Mouse (Mus musculus) forebrain, postnatal 0 days (tissue): ENCODE data around the gene Wnk2. TPM values are rescaled to one million over a fixed set of nuclear protein-coding genes. Genes with fewer than 3 reads are reported as not detected.

Source experiments
- ATAC-seq: fragments of 200-750 bp; cut with Nextera tagmentation; 2 replicates; pipeline ENCODE4 v1.8.0; 2017; ENCODE audit warnings: mild to moderate bottlenecking, moderate library complexity
- DNase-seq: peaks from one replicate; pipeline ENCODE4 v3.0.0-alpha.2; 2015
- H3K27ac ChIP-seq: fragments of 300-500 bp; sonication (generic); 2 replicates; pipeline ENCODE4 v1.5.1; 2014; ENCODE audit warnings: low read depth, mild to moderate bottlenecking, antibody characterized with exemption, low read length, moderate library complexity, mixed read lengths
- H3K27me3 ChIP-seq: fragments of 300-500 bp; sonication (generic); 2 replicates; pipeline ENCODE4 v1.6.1; 2014; ENCODE audit warnings: mild to moderate bottlenecking, low read length, mixed read lengths; ENCODE audit not compliant: insufficient read depth
- H3K36me3 ChIP-seq: fragments of 300-500 bp; sonication (generic); 2 replicates; pipeline ENCODE4 v1.6.1; 2014; ENCODE audit warnings: mild to moderate bottlenecking, moderate library complexity; ENCODE audit not compliant: insufficient read depth
- H3K4me1 ChIP-seq: fragments of 300-500 bp; sonication (generic); 2 replicates; pipeline ENCODE4 v1.6.1; 2014; ENCODE audit warnings: antibody characterized with exemption; ENCODE audit not compliant: insufficient read depth
- H3K4me2 ChIP-seq: fragments of 300-500 bp; sonication (generic); 2 replicates; pipeline ENCODE4 v1.6.1; 2014; ENCODE audit warnings: low read depth, mild to moderate bottlenecking, moderate library complexity
- H3K4me3 ChIP-seq: fragments of 300-500 bp; sonication (generic); 2 replicates; pipeline ENCODE4 v1.5.1; 2014; ENCODE audit warnings: low read depth, low read length, mixed read lengths
- H3K9ac ChIP-seq: fragments of 300-500 bp; sonication (generic); 2 replicates; pipeline ENCODE4 v1.6.1; 2014; ENCODE audit warnings: mild to moderate bottlenecking
- H3K9me3 ChIP-seq: fragments of 300-500 bp; sonication (generic); 2 replicates; pipeline ENCODE4 v1.6.1; 2016; ENCODE audit warnings: low read length
- CTCF ChIP-seq: sonication (generic); IDR thresholded peaks from 2 replicates; pipeline ENCODE4 v1.5.1; 2016; ENCODE audit warnings: antibody characterized with exemption, control low read depth, low read depth
- WGBS: fragments of 180-500 bp; shearing (Covaris S2); extraction: QIAGEN DNeasy Blood & Tissue Kit; methylation state at CpG from one replicate; pipeline ENCODE4 v1.1.7; 2014; 5-methylcytosine and 5-hydroxymethylcytosine counted together
- polyA plus RNA-seq: library from polyadenylated mRNA; unstranded; fragments of >200 nt; fragmentation: Nextera tagmentation; extraction: Ambion mirVana; gene quantifications from 2 replicates; pipeline ENCODE4 v1.2.1, GENCODE M21; 2015
- total RNA-seq: library from RNA; depleted of rRNA; stranded (reverse); fragments of >200 nt; gene quantifications from 2 replicates; pipeline ENCODE4 v1.2.3, GENCODE M21; 2014

The Wnk2 gene
- total and polyA plus RNA-seq, 2 experiments from 2014 or later: 15.2 to 46.6 TPM

DNA sequence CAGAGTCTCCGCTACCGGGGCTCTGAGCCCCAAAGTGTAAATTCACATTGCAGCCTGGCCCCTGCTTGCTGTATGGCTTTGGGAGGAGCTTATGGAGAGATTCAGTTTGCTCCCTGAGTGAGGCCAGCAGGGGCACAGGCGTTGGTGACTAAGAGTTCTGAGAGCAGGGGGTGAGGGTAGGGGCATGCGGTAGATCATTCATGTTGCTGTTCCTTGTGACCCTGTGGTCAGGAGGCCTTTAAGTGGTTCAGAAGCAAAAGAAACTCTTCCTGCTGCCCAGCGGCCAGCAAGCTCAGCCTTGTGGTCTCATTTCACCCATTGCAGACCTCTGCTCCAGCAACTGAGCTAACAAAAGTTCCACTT is 43.8 kb upstream of the Wnk2 start:
- Histone ChIP-seq H3K36me3 (0 out of 2 replicates have a peak, but pooled peaks cover 6% of the 10 kb centered on the region), H3K4me2 (no peak overlapping the region), H3K4me1 (peaks cover 5% of the 10 kb centered on the region), H3K9ac (no peak overlapping the region), H3K27me3 (no peaks in the 10 kb centered on the region), H3K9me3 (no peaks in the 10 kb centered on the region), H3K27ac (no peak overlapping the region), H3K4me3 (no peak overlapping the region)
- no peak for ATAC-seq
- WGBS: 70% methylated on average over 5 of the region's 5 CpGs
- no peak for TF ChIP-seq CTCF
- DNase-seq: no peak

DNA sequence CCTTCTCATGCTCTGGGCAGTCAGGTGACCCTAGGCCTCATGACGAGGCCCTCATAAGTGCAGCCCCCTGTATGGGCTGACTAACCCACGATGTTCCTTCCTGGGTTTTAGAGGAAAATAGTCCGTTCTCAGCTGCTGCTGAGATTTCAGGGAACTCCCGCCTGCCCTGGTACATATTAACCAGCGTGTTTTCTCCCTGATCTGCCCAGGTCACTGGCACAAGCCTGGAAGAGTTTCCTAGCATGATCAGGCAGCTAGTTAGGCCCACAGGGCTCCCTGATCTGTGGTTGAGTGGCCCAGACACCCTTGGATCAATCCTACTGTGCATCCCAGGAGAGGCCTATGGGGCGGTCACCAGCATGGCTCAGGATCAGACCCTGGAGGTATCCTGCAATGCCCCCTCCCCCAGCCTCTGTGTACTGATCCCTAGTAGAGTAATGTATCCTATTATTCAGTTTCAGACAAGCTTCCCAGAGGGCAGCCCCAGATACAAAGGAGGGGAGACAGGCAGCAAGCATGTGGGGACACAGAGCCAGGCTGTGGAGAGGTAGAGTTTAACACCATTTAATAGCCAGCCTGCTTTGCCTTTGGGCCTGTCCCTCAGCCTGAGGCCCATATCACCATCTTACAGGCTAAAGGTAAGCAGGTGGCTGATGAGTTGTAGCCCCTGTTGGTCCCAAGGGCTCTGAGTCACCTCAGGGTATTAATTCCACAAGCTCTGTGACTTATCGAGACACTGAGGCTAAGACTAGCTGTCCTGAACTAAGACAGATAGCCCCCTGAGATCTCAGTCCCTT is 43.3 kb upstream of the Wnk2 start:
- no peak for TF ChIP-seq CTCF
- Histone ChIP-seq H3K4me3 (no peak overlapping the region), H3K27ac (no peak overlapping the region), H3K4me2 (no peak overlapping the region), H3K9ac (no peak overlapping the region), H3K36me3 (0 out of 2 replicates have a peak, but pooled peaks cover 5% of the 10 kb centered on the region), H3K27me3 (no peaks in the 10 kb centered on the region), H3K4me1 (peaks cover 6% of the 10 kb centered on the region), H3K9me3 (no peaks in the 10 kb centered on the region)
- WGBS: 81% methylated on average over 7 of the region's 7 CpGs
- ATAC-seq: no peak
- no peak for DNase-seq

DNA sequence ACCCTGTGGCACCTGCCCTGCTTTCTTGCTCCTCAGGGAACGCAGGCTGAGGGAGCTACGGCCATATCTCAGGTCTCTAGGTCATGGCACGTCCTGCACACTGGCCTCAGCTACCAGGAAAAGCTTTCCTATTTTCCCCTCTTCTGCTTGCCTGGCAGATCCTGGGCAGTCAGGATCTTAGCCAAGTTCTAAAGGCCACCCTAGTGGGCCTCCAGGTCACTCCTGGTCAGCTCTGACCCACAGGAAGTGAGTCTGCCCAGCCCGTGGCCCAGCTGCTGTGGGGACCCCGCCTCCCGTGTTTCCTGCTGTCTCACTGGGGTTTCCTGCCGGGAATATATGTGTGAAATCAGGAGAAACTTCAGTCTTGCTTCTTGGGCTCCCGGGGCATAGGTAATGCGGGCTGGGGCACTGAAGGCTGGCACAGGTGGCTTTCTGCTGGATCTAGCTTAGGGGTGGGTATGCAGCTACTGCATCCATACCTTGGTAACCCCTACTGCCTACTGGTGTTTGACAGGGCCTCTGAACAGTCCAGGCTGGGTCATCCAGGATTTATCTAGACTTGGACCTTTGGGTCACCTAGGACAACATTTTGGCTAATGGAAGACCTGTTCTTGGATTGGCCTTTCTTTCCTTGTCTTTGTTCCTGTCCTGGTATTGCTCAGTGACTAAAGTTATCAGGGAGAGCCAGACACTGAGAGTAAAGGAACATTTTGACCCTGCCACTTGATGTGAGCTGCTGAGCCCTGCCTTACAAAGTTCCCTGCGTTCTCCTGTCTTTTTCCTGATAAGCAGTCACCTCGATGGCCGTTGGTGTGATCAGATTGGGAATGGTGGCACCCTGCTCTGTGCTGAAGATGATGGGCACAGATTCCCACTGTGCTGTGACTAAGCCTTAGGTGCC is 42.4 kb upstream of the Wnk2 start:
- DNase-seq: no peak
- Histone ChIP-seq H3K9me3 (no peaks in the 10 kb centered on the region), H3K4me2 (no peak overlapping the region), H3K4me3 (no peak overlapping the region), H3K4me1 (peaks cover 6% of the 10 kb centered on the region), H3K27me3 (no peaks in the 10 kb centered on the region), H3K36me3 (no peaks in the 10 kb centered on the region), H3K9ac (no peak overlapping the region), H3K27ac (no peak overlapping the region)
- no peak for TF ChIP-seq CTCF
- ATAC-seq: no peak
- 80% methylated on average over 12 of the region's 12 CpGs for WGBS

DNA sequence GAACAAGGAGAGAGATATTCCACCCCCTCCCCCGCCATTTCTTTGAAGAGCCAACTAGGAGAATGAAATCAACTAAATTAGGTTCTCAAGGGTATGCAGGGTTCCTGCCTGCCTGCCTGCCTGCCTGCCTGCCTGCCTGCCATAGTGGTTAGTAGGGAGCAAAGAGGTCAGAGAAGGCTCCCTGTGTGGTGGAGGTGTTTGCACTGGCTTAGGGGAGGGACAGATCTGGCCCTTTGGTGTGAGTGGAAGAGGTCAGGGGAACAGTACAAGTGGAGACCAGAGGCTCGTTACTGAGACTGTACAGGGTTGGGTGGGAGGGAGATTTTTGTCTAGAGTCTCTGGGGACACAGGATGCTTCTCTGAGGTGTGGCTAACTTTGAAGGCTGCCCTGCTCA is 41.1 kb upstream of the Wnk2 start:
- Histone ChIP-seq H3K4me2 (no peak overlapping the region), H3K36me3 (no peaks in the 10 kb centered on the region), H3K9me3 (no peaks in the 10 kb centered on the region), H3K4me1 (peaks cover 6% of the 10 kb centered on the region), H3K9ac (no peak overlapping the region), H3K4me3 (no peak overlapping the region), H3K27me3 (no peaks in the 10 kb centered on the region), H3K27ac (no peak overlapping the region)
- TF ChIP-seq CTCF: no peak
- ATAC-seq (no peak), DNase-seq (no peak)
- 44% methylated on average over 2 of the region's 2 CpGs for WGBS

DNA sequence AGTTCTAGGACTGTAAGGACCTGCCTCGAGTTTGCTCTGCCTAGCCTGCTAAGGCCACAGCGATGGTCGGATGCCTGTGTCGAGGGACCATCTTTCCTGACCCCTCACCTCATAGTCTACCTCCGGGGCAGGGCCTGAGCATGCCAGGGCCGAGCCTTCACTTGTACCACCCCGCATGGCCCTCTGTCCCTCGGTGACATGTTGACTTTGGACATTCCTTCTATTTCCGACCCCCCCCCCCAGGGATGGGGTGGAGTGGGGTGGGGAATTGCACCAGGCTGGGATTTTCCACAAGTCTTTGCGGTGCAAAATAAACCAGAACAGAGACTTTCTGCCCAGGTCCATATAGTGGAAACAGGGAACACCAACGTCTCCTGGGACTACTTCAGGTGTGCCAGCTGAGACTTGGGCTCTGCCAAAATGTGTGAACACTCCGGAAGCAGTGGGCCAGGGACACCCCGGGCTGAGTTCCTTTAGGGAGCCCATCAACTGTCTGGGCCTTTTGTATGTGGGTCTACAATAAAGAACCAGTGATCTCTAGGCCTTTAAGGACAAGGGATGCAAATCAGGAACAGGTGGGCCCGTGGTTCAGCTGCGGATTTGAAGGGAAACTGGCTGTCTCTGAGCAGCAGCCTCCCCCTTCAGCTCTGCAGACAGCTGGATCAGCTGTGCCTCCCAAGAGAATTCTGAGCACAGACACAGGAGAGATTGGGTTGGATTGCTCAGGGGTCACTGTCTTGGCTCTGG is 40.6 kb upstream of the Wnk2 start:
- Histone ChIP-seq H3K36me3 (no peaks in the 10 kb centered on the region), H3K4me3 (peak overlapping the region; percentile 74), H3K9me3 (no peaks in the 10 kb centered on the region), H3K4me1 (peaks cover 6% of the 10 kb centered on the region), H3K27ac (no peak overlapping the region), H3K9ac (peak overlapping the region; percentile 66), H3K4me2 (peak overlapping the region; percentile 100), H3K27me3 (no peaks in the 10 kb centered on the region)
- DNase-seq (no peak), ATAC-seq (no peak; the same call in 1 of the 2 replicates)
- no peak for TF ChIP-seq CTCF
- WGBS: 27% methylated on average over 15 of the region's 15 CpGs

DNA sequence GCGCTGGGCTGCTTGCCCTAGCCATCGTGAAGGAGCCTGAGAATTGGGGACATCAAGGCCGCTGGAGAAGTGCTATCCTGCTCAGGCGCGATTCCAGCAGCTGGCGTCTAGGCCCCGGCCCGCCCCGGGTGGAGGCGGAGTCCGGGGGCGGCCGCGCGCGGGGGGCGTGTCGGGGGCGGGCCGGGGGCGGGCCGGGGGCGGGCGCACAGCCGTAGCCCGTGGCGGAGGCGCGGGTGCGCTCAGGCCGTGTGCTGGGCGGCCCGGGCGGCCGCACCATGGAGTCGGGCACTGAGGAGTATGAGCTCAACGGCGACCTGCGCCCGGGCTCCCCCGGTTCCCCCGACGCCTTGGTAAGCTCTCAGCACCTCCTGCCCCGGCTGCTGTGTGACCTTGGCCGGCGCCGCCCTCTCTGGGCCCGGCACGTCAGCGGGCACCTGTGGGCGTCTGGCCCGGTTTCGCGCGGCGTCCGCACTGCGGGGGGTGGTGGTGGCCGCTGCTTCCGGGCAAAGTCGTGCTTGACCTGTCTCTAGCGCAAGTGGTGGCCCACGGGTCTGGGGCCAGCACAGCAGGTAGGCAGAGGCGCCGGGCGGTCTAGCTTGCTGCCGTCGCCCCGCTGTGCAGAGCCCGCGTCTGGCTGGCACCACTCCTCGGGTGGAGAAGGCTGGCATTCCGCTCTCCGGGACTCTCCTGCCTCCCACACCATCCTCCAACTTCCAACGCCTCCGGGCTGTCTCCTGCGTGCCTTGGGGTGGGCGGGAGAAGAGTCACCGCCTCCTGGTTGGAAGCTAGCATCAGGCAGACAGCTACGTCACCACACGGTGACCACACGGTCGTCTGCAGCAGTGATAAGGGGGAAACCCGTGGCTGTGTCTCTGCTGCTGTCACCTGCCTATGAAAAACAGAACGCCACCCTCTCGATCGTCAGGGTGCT is 39.7 kb upstream of the Wnk2 start, which contains the start of gene Ninj1:
Ninj1 (plus strand) TSS at position 198 of the 931 bp plus-strand sequence.
- WGBS: under 1% methylated on average over 75 of the region's 87 CpGs
- ATAC-seq: peak; percentile 90
- no peak for TF ChIP-seq CTCF
- DNase-seq: peak; percentile 81
- Histone ChIP-seq H3K9me3 (no peaks in the 10 kb centered on the region), H3K9ac (peak within 1 kb of the TSS; percentile 66), H3K27me3 (no peaks in the 10 kb centered on the region), H3K4me3 (peak within 1 kb of the TSS; percentile 74), H3K4me1 (peaks cover 6% of the 10 kb centered on the region), H3K27ac (peak within 1 kb of the TSS; percentile 54), H3K4me2 (peak within 1 kb of the TSS; percentile 100), H3K36me3 (no peaks in the 10 kb centered on the region)
